Mouse (Mus musculus) NIH3T3 (cell line): Measurements from ENCODE around the gene Phf1.
A peak's percentile ranks its signal among the peaks of the same experiment; 100 is the strongest.

ENCODE experiments used
- DNase-seq: peaks from one replicate; pipeline ENCODE4 v3.0.0-alpha.2; 2012; ENCODE audit warnings: low read depth

Gene Phf1

DNA sequence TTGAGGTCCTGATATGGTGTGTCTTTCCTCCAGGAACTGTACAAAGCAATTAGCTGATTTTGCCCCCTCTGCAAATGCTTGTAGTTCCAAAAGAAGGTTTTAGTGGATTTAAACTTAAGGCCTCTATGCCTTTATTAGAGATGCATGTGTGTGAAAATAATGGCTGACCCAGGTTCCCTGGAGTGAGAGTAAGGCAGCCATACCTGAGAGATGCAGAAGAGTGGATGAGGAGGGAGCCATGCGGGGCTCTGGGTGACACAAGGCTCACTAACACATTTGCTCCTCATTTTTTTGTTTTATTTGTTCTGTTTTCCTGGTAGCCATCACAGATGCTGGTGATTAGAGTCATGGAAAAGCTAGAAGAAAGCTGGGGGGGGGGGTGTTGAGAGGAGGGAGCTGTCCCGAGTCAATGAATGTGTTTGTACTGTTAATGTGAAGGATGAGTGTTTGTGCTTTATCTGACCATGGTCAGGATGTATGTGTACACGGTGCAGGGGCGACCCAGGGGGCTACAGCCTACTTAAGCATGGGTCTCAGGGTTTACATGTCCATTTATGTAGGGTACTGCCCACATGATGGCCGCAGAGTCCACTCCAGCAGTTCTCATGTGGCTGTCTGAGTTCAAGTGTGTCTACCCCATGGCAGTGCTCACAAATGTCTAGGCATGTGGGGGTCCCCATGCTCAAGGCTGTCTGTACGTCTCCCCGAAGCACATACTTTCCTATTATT, 17.9 kb downstream of the Phf1 start:
- no peak for DNase-seq

DNA sequence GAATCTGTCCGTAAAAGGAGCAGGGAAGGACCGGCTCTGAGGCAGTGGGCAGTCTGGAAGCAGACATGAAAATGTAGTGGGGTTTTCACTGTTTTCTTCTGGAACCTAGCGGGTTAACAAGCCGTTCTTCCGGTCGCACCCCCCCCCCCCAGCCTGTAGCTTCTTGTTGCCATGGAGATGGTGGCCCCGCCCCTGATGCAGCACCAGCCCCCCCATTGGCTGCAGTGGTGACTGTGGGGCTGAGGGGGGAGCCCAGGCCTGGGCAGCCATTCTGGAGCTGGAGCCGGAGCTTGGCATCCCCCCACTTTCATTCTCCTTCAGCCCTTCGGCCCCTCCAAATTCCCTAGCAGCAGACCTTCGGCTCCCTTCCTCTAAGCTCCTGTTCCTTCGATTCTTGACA, 18.6 kb downstream of the Phf1 start:
- peak; percentile 26 for DNase-seq

DNA sequence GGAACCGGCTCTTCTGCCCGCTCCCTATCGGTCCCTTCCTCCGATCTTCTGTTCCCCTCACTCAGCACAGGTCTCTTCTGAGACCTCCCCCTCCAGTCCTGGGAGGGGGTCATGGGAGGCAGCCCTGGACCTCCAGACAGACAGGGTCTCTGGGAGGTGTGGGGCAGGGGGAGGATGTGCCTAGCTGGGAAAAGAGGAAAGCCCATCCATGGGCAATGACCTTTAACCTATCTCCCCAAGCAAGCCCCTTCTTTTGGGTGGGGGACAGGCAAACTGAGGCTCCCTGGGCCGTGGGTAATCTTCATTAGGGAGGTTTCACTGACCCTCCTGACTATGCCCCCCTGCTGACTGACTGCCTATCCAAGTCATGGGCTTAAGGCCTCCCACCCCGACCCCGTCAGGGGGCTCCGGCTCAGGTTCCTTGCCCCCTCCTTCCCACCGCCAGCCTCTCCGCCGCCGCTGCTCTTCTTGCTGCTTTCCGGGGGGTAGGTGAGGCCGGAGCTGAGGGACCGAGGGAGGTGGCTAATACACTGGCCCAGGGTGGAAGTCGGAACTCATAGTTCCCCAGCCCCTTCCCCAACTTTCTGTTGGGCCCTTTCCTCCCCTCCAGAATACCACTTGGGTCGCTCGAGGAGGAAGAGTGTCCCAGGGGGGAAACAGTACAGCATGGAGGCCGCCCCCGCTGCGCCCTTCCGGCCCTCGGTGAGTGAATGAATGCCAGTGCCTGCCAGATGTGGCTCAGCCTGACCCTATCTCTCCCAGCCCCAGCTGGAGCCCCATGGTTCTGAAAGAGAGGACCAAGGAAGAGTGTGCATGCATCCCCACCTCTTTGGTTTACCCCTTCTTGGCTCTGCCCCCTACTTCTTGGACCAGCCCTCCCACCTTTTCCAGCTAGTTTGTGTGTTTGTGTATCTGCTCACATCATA, 19.4 kb downstream of the Phf1 start:
- no peak for DNase-seq

DNA sequence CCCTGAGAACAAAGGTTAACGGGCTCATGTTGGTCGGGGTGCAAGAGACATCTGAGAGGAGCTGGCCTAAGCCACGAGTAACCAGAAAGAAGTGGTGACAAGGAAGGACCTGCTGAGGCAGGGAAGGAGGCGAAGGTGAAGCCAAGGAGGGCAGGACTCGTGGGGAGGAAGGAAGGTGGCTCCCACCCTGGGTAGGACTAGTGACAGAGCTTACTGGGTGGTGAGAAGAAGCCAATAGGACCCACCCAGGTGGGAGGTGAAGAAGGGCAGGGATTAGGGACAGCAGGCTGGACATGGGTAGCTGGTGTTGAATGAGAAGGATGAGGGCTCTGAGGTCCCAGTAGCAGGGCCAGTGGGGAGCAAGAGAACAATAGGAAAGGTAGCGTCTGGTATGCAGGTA, 20.3 kb downstream of the Phf1 start:
- no peak for DNase-seq

DNA sequence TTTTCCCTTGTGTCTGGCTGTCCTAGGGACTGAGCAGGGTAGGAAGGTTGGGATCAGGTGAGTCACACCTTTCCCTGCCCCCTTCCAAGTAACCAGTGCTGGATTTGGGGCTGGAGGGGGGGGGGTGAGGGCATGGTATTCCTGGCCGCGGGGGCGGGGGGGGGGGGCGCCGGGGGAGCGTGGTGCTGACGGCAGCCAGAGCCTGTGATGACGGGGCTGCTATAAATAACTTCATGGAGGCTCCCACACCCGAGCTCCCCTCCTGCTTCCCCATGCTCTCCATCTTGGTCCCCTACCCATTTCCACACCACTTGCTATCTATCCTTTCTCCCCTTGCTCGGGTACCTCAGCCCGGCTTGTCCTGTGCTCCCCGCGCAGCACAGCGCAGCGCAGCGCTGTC, 20.9 kb downstream of the Phf1 start:
- DNase-seq, result peak; percentile 53

DNA sequence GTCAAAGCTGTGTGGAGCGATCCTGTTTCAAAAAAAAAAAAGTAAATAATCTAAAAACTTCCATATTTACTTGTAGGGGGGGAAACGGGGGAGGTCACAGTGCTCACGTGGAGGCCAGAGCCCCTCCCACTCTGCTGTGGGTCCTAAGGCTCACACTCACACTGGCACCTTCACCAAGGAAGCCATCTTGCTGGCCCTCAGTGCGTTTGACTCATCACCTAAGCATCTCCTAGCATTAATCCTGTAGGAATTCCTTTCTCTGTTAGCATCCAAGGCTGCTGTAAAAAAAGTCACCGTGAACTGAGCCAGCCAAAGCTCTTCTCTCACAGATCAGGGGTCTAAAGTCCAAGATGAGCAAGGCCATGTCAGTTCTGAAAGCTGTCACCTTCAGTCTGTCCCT, 23.5 kb downstream of the Phf1 start:
- DNase-seq, result peak; percentile 83

DNA sequence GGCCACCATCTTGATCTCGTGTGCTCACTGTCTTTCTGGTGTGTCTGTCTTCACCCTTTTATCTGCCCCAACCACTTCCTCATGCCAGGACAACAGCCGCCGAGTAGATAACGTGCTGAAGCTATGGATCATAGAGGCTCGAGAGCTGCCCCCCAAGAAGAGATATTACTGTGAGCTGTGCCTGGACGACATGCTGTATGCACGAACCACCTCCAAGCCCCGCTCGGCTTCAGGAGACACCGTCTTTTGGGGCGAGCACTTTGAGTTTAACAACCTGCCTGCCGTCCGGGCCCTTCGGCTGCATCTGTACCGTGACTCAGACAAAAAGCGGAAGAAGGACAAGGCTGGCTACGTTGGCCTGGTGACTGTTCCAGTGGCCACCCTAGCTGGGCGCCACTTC, 24.0 kb downstream of the Phf1 start:
- no peak for DNase-seq

DNA sequence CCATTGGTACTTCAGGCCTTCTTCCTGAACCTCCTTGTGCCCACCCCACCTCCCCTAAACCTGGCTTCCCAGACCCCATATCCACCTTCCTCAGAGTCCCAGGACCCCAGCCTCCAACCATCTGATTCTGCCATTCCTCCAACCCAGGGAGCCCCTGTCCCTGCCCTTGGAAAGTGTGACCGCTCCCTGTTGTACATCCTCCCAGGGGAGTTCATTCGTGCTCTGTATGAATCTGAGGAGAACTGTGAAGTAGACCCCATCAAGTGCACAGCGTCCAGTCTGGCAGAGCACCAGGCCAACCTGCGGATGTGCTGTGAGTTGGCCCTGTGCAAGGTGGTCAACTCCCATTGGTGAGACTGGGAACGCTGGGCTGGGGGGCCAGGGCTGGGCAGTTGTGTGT, 25.0 kb downstream of the Phf1 start:
- no peak for DNase-seq

DNA sequence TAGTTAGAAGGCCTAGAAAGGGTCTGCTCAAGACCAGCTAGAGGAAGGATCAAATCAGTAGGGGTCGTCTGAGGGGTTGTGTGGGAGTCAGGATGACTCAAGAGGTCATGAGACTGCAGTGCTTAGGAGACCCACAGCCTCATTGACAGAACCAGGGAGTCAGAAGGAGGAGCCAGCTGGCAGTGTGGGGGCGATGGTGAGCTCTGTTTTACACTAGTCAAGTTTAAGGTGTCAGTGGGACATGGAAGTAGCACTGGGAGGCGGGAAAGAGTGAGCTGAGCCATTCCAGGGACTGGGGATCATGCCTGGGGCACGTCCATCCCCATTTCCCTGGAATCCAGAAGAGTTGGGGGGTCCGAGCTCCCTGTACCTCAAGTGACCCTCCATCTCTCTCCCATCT, 26.0 kb downstream of the Phf1 start:
- DNase-seq, result no peak

DNA sequence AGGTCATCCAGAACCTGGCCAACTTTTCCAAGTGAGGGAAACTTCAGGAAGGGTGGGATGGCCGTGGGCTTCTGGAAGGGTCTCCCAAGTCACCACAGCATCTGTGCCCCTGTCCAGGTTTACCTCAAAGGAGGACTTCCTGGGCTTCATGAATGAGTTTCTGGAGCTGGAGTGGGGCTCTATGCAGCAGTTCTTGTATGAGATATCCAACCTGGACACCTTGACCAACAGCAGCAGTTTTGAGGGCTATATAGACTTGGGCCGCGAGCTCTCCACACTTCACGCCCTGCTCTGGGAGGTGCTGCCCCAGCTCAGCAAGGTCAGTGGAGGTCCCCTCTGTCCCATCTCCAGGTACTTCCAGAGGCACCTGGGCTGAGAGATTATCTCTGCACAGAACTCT, 27.0 kb downstream of the Phf1 start:
- no peak for DNase-seq

DNA sequence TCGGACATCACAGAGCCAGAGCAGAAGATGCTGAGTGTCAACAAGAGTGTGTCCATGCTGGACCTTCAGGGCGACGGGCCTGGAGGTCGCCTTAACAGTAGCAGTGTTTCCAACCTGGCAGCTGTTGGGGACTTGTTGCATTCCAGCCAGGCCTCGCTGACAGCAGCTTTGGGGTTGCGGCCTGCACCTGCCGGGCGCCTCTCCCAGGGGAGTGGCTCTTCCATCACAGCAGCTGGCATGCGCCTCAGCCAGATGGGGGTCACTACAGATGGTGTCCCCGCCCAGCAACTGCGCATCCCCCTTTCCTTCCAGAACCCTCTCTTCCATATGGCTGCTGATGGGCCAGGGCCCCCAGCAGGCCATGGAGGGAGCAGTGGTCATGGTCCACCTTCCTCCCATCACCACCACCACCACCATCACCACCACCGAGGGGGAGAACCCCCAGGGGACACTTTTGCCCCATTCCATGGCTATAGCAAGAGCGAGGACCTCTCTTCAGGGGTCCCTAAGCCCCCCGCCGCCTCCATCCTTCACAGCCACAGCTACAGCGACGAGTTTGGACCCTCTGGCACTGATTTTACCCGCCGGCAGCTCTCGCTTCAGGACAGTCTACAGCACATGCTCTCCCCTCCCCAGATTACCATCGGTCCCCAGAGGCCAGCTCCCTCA, 28.9 kb downstream of the Phf1 start:
- DNase-seq, result no peak

DNA sequence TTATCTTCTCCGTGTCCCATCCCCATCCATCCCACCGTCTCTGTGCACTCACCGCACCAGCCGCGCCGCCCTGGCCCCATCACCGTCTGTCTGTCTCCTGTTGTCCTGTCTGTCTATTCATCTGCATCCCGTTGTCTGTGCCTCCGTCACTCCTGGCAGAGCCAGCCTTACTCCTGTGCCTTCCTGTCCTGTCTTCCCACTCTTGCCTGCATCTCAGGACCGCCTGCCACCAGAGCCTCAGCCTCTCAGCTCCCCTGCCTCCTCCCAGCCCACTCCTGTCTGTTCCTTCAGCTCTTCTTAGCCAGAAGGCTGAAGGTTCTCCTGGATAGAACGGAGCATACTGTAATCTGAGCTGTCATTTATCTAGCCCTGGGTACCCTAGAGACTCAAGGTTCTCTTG, 34.1 kb downstream of the Phf1 start:
- DNase-seq, result no peak

DNA sequence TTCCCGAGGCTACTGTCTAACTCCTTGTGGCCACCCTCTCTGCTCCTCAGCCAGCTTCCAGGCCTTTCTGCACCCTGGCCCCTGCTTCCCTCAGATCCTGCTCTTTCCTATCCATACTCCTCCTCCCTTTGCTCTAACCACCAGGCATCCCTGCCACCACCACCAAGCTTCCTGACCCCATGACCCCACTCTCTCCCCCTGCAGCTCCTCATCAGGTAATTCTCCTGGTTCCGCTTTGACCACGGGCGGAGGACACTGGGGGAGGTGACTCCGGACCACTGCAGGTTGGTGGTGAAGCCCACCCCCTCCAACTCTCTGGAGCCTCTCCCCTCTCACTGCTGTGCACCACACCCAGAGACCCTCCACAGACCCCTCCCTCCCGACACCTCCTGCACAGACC, 34.6 kb downstream of the Phf1 start:
- no peak for DNase-seq

DNA sequence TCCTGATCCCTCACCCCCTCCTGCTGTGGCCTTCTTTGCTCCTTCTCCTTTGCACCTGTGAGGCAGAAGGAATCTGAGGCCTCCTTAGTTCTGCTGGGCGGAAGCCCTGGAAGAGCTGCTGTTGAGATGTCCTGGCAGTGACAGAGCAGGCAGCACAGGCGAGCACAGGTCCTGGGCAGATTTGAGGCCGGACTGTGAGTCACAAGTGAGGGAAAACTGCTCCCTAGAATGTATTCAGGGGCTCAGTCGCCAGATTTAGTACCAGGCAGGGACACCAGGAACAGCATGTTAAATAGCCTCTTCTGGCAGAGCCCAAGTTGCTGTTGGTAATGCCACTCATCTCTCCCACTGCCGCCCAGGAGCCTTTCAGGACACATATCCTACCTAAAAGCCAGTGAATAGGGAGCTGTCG, 35.4 kb downstream of the Phf1 start:
- no peak for DNase-seq

DNA sequence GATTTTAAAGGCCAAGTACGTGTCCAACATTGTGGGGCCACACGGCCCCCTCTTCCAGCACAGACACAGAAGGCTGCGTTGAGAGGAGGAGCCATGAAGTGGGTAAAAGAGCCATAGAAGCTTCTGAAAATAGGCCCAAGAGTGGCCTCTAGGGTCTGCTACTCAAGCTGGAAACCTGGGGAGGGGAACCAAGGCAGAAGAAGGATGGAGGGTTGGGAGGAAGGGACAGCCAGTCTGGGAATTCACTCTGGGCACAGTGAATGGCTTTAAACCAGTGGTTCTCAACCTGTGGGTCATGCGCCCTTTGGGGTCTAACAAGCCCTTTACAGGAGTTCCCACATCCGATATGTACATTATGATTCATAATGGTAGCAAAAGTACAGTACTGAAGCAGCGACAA, 36.4 kb downstream of the Phf1 start:
- DNase-seq, result no peak

DNA sequence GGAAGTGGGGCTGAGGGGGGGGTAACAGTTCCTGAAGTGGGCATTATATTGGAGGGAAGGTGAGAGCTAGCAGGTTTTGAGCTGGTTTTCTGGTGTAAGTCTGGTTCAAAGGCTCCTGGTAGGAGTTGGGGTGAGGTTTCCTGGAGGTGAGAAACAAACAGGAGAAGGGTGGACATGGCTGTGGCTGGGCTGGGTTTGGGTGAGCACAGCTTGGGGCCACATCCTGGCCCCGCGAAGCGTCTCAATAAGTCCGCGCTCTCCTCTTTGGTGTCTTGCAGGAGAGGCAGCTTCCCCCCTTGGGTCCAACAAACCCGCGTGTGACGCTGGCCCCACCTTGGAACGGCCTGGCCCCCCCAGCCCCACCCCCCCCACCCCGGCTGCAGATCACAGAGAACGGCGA, 37.4 kb downstream of the Phf1 start:
- no peak for DNase-seq

DNA sequence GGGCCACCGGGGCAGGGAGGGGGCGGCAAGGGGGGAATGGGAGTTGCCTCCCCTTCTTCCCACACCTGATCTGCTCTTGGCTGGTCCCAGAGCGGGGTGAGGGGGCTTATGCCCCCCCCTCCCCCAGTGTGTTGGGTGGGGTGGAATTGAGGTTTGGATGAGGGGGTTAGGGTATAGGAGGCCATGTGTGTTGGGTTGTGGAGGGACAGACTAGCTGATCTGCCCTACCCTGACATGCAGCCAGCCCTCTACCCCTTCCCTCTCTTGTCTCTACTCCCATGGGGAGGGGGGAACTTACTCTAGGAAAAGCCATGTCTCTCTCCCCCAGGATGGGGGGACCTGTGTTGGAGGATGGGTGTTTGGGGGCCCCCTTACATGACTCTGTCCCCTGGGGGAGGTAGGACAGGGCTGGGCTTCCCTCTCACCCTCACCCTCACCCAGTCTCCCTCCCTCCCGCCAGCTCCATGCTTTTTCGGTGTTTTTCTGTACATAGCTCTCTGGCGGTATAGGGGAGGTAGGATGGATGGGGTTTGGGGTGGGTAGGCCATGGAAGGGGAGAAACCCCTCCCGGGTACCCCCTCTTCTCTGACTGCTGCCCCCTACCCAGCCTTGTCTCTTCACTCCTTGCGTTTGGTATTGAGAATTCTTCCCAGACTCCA, 38.5 kb downstream of the Phf1 start:
- no peak for DNase-seq

DNA sequence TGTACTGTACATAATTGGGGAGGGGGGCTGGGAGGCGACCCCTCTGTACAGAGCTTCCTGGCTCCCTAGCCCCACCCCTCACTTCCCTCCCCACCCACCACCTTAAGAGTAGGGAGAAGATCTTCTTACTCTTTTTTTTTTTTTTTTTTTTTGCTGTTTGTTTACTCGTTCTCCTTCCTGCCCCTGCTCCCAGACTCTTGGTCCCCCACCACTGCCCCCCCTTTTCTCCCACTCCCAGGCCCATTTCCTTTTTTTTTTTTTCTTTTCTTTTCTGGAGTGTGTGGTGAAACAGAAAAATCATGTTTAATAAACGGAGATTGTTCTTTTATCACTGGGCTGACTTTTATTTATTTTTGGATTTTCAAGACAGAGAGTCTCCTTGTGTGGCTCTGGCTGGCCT, 39.3 kb downstream of the Phf1 start:
- DNase-seq, result no peak

DNA sequence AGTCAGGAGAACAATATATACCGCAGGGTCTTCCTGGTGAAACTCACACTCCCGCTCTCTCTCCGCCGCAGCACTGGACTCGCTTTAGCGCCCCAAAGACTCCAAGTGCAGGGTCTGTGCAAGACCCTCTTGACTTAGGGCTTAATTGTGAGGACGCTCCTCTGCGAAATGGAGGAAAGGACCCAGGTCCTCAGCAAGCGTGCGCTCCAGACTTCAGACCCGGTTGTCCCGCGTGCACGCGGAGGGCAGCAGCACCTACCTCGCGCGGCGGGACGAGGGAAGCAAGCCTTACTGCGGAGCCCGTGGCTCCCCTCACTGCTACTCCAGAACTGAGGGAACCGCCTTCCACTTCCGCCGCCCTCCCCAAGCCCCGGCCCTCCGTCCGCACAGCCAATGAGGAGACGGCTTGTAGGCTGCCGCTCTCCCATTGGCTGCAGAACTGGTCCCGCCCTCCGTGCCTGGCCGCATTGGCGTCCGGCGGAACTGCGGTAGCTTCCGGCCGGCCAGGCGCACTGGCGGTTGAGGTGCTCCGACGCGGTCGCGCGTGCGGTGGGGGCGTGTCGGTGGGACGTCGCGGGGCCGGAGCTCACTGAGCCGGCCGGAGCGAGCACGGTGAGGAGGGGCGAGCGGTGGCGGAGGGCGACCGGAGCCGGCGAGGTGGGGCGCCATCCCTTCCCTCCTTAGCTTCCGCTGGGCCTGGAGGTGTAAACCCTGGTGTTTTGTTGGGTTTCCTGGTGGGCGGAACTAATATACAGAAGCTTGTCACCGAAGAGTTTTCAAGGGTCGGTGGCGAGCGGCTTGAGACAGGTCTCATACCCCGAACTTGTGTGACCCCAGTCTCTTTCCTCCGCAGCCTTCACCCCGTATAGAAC, 40.1 kb downstream of the Phf1 start, which contains the start of gene Zbtb9:
Gene Zbtb9, plus strand, starts transcription at position 465 of the 872 bp plus-strand sequence.
- peak; percentile 98 for DNase-seq

DNA sequence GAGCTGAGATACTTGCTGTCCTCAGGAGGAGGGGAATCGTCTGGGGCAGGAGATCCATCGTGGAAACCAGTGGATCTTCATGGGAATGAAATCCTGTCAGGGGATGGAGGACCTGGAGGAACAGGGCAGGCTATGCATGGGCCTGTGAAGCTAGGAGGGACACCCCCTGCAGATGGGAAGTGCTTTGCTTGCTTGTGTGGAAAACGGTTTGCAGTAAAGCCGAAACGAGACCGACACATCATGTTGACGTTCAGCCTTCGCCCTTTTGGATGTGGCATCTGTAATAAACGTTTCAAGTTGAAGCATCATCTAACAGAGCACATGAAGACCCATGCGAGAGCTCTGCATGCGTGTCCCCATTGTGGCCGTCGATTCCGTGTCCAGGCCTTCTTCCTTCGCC, 41.7 kb downstream of the Phf1 start:
- no peak for DNase-seq

DNA sequence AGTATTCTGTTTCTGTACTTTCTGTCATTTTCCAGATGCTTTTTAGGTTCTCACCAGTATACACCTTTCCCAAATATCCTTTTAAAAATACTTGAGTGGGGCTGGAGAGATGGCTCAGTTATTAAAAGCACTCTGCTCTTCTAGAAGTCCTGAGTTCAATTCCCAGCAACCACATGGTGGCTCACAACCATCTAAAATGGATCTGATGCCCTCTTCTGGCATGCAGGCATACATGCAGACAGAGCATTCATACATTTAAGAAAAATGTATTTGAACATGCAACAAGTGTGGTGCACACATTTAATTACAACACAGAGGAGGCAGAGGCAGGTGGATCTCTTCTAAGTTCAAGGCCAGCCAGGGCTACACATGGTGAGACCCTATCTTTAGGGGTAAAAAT, 42.6 kb downstream of the Phf1 start:
- DNase-seq, result peak; percentile 34
